Mouse (Mus musculus): ENCODE data around the gene St3gal5. TPM values are rescaled to one million over a fixed set of nuclear protein-coding genes. Genes with fewer than 3 reads are reported as not detected.
A peak's percentile ranks its signal among the peaks of the same experiment; 100 is the strongest.

The St3gal5 gene
- total RNA-seq, 2 experiments from 2014 or later: 33.5 to 37.6 TPM

DNA sequence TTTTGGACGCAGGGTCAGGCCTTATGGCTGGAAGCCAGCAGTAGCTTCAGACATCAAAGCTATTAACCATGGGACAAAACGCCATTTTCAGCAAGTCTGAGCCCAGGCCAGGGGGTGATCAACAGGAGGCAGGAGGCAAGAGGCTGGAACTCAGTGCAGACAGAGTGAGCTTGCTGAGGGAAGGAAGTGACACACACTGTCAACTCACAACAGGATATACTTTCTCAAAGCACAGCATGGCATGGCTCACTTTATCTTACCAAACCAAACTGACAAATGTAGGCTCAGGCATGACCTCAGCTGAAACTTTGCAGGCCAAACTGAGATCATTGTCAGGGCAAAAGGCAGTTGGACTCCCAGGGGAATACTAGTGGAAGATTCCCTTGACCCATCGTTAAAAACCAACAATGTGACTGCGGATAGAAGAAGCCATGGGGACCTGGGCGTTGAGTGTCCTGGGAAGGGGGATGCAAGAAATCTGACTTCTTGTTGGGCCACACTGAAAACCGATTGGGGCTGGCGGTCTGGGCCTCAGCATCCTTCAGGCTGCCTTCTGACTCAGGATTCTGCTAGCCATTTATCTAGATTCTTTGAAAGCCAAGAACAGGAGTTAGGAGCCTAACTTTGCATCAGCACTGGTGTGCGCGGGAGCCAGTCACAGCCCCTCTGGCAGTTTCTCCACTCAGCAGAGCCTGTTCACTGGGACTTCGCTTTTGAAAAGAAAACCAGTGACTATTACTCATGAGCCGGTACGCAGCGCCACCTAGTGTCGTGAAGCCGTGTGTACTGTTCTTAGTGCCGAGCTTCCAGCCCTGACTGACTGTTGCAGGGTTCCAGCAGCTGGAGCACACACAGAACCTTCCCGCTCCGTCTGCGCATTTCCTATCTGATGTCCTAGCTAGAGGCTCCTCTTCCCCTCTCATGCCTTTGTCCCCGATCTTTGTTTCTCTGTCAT, 67.2 kb downstream of the St3gal5 start:
- DNase-seq: peak; percentile 91

DNA sequence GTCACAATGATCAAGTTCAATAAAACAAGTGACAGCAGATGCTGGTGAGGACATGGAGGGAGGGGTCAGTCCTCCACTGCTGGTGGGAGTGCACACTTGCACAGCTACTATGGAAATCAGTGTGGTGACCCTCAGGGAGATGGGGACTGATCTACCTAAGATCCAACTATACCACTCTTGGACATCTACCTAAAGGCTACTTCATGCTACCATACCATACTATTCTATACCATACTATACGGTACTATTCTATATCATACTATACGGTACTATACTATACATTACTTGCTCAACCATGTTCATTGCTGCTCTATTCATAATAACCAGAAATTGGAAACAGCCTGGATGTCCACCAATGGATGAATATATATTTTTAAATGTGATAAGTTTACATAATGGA, 68.5 kb downstream of the St3gal5 start:
- no peak for DNase-seq

DNA sequence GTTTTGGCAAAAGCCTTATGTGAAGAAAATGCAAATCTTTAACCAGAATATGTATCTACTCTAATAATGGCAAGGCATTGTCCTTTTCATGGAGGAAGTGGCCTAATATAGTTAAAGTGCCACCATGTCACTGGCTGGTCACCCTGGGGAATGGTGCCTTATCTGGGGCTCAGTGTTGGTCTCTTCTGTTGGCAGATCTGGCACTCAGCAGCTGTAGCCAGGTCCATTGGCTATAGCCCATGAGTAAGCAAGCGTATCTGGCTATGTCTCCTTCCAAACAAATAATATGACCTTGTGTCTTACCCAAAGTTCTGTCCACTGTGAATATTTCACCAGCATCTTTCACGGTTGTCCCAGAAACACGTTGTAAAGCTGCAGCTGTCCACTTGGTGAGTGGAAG, 74.0 kb downstream of the St3gal5 start:
- DNase-seq: no peak

DNA sequence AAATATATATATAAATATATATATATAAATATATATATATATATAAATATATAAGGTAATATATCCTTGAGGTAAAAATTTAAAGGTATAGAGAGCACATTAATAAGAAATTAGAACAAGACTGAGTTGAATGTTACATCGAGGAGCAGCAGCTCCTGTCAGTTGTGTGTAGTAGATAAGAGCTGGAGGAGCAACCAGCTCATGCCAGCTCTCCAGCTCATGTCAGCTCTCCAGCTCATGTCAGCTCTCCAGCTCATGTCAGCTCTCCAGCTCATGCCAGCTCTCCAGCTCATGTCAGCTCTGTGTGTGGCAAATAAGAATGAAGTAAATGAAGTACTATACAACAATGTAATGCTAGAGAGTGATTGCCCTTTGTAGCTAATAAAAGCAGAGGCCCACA, 76.0 kb downstream of the St3gal5 start:
- no peak for DNase-seq

DNA sequence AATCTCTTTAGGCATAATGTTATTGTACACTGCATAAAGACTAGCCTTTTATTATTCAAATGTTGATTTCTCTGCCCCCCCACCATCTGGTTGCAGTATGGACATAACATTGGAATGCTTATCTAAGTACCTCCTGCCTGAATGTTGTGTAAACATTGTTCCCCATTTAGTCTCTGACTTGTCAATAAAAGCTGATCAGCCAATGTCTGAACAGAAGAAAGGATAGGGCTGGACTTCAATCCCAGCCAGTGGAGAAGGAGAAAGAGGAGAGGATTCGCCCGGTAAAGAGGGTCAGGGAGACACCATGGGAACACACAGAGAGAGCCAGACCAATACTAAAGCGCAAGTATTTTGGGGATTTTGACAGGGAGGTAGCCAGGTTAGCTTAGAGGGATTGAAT, 78.0 kb downstream of the St3gal5 start:
- no peak for DNase-seq

DNA sequence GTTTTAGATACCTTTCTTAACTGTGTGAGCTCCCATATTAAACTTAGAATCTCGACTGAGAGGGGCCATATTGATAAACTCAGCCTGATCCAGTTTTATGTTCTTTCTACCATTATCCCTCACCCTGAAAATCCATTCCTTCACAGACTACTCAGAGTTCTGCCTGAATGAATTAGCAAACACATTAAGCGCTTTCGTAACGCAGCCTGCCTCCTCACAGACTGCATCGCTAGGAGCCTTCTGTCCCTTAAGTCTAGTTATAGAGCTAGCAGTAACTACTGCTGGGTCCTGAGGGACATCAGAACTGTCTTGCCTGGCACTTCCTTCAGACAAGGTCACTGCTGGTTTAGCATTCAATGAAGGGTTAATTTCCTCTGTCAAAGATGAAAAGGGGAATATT, 78.6 kb downstream of the St3gal5 start:
- DNase-seq: no peak

DNA sequence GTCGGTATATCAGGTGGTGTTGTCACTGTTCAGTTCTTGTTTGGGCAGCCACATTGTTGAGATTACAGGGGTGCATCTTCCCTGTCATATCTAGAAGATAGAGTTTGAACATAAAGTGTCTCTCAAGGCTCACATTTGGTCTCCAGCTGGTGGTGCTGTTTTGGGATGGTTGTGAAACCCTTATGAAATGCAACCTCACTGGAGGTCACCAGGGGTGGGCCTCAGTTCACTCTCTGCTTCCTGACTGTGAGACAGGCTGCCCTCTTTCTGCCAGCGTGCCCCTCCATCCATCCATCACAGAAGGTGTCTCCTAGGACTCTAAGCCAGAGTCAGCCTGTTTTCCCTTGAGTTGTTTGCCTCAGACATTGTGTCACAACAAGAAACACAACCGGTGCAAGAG, 80.0 kb downstream of the St3gal5 start:
- no peak for DNase-seq

DNA sequence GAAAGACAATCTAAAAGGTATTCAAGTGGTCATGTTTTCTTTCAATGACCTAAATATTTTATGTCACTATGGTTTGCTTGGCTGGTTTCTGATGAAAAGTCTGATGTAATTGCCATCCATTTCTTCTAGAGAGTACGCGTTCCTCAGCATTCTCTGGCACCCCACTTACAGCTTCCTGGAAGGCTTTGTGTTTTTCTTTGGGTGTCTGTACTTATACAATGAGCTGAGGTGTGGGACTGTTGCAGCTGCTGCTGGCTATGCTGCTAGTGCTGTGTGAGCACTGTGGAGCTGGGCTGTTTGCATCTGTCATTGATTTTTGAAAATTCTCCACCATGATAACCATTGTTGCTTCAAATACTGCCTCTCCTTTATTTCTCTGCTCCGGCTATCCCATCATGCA, 81.6 kb downstream of the St3gal5 start:
- no peak for DNase-seq

DNA sequence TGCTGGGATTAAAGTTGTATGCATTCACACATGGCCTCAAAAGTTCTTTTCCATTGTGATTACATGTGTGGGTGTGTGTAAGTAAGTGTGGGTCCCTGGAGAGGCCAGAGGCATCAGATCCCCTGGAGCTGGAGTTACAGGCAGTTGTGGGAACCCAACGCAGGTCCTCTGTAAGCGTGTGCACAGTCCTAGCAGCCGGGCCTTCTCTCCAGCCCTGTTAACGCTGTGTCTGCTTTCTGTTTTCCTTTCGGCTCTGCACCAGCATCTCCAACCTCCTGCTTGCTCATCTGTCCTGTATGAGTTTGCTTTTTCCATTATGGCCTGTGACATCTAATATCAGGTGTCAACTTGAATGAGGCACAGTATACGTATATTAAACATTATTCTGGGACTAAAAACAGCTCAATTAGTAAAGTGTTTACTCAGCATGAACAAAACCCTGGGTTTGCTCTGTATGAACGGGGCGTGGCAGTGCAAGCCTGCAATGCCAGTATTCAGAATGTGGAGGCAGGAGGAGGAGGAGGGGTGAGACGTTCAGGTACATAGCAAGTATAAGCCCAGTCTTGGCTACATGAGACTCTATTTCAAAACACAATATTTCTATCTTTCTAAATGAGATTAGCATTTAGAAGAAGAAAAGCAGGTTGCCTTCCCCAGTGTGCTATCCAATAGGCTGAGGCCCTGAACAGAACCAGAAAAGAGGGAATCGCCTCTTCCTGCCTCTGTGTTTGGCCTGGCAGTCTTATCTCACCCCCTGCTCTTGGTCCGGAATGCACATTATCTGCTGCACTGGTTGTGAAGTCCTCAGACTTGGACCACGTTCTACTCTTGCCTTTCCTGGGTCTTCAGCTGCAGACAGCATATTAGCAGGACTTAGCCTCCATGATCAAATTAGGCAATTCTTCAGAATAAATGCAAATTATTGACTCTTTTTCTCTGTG, 82.4 kb downstream of the St3gal5 start:
- no peak for DNase-seq

DNA sequence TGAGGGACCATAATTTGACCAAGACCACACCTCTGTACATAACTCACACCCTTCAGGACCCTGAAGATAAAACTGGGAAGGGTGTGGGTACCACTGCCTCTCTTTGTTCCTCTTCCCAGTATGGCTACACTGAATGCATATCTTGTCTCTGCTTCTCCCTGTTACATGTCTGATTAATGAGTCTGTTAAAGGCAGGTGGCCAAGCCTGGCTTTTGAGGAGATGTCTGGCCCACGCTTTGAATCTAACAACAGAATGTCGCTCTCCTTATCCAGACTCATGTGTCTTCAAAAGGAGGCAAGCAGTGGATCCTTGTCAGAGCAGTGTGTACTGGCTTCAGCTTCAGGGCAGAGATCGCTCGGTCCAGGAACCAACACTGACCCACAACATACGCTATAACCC, 87.2 kb downstream of the St3gal5 start:
- no peak for DNase-seq

DNA sequence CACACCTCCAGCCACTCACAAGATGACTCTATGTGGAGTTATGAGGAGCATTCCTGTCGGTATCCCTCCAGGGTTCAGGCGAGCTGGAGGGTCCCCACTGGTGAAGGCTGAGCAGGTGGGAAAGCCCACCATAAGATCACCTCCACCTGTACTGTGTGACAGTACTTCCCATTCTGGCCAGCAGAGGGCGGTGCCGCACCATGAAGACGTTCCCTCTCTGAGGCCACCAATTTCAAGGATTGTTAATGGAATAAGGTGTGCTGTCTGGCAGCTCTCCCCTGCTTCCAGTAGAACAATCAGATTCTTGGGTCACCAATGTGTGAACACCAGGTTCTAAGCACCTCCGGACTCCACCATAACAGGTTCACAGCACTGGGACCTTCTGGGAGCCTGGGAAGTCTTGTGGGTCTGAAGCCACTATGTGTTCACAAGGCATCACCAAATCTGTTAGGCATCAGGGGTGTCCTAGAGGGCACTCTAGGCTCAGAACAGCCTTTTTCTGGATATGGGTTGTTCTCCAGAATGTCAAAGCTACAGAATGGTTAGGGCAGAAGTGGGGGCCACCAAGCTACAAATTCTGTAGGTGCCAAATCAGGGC, 88.6 kb downstream of the St3gal5 start:
- peak; percentile 90 for DNase-seq

DNA sequence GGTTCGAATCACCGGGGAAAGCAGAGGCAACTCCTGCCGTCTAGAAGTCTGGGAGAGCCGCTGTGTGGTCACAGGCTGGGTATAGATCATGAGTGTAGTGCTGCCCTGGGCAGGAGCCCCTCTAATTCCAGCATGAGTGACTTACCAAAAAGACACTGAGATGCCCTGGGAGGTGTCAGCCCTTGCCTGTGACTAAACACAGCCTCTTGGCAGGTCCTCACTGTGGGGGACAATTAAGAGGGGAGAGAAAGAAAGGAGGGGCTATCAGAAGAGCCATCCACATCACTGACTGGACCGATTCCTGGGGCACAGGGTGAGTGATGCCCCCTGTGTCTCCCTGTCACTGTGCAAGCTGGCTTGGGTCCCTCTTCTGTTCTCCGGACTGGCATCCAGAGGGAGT, 89.4 kb downstream of the St3gal5 start:
- DNase-seq: no peak

DNA sequence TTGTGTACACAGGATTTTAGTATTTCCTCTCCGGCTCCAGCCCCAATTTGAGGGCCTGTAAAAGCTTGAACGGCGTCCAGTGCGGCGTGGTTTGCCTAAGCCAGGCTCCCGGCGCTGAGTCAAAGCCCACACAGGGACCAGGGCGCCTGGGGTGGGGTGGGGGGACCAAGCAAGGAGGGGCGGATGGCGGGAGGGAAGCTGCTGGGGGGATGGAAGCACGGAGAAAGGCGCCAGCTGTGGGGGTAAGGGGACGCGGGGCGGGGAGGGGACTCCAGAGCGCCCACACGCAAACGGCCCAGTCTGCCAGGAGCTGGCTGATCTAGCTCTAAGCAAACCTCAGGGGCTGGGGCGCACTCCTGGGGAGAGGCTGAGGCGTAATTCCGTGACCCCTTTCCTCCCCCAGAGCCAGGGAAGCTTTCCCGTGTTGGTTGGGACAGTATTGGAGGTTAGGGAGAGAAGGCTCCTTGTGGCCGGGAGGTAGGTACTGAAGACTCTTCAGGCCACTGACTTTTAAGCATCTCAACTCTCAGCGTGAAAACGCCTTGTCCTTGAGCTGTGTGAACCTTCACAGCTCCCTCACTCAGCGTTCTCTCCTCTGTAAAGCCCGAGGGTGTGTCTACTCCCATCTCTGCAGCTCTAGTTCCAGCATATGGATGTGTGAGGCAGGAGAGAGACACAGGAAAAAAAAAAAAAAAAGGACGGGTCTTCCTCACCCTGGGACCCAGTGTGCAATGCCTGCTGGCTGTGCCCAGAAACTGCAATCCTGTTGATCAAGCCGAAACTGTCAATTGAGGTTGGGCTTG, 91.9 kb downstream of the St3gal5 start:
- peak; percentile 64 for DNase-seq

DNA sequence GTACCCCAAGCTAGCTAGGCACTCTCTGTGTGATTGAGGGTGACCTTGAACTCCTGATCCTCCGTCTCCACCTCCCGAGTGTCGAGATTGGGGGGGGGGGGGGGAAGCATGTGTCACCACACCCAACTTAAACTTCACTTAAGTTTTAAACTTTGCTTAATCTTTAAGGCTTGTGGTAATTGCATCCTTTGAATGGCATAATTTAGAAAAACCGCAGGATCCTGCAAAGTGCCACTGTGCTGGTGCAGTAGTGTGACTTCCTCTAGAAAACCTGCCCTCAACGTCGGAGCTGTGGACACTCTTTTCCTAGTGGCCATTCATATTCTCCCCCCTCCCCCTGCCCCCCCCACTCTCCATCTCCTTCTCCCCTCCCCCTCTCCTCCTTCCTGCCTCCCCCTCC, 92.7 kb downstream of the St3gal5 start:
- DNase-seq: no peak

DNA sequence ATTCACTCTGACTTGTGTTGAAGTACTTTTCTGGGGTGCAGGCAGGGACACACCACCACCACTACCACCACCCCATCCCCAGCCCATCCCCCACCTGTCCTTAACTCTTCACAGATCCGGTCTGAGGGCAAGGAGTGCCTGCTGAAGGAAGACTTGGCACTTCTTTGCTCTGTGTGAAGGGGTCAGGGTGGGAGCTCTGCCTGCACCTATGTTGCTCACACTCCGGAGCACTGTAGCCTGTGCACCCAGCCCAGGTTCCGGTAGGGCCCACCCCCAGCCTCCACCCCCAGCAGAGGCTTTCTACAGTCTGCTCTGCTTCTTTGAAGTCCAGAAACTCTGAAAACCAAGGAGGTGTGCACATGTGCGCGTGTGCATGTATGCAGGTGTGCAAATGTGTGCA, 93.2 kb downstream of the St3gal5 start:
- no peak for DNase-seq

DNA sequence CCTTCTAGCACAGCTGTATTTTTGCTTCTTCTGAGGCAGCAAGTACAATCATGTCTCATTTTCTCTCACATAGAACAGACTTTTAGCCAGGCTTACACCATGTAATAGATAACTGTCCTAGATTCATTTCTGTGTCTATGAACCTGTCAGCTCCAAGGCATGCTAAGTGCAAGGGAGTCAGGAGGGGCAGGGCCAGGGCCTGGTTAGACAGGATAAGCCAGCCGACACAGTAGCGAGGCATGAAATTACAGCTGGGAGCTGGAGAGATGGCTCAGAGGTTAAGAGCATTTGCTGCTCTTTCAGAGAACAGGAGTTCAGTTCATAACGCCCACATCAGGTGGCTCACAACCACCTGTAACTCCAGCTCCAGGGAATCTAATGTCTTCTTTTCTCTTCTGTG, 99.3 kb downstream of the St3gal5 start:
- no peak for DNase-seq

DNA sequence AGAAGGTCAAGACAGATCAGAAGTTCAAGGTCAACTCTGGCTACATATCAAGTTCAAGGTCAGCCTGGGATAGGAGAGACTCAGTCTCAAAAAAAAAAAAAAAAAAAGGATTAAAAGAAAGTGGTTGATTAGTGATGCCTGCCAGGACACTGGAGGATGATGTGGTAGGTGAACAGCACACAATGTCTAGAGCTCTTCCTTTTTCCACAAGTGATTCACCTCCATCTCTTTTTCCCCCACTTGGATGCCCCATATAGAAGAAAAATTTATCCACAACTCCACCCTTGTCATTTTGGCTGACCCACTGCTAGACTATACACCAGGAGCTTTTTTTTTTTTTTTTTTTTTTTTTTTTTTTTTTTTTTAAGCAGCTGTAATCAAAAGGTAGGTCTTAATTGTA, 100.1 kb downstream of the St3gal5 start:
- no peak for DNase-seq

DNA sequence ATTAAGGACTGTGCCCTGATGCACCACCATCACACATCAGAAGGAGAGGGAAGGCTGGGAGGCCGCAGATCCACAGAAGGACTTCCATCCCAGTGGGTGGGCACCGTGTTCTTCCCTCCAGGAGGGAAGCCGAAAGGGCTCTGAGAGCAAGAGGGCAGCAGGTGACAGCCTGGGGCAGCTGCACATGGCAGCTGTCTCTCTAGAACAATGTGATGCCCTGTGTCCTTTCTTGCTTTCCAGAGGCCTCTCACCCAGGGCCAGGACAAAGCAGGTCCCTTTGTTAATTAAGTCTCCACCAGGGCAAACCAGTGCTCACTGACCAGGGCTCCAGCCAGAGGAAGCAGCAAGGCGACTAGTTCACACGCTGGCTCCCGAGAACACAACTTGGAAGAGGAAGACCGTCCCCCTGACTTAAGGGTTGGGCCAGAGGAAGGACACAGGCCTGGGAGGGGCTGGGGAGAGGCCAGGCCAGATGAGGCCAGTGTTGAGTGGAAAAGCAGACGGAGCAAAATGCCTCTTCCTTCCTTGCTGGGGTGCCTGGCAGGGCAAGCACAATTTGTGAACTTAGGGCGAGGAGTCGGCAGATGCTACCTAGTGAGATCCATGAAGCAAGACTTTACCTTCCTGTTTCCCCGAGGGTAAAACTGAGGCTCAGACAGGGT, 103.3 kb downstream of the St3gal5 start:
- peak; percentile 45 for DNase-seq

DNA sequence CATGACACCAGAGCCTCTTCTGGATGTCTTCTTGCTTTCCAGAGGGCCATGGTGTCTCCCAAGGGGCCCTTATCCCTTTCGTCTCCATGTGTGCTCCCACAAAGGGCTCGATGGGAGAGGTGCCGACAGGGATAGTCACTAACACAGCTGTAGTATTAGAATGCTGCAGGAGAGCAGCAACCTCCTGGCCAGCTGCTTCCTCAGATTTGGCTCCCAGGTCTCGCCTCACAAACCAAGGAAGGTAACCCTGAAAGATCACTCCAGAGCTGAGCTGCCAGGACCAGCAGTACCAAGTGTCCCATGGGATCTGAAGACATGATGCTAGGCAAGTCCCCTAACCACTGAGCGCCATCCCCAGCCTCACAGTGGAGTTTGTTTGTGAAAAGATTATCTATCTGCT, 105.3 kb downstream of the St3gal5 start:
- DNase-seq: no peak

DNA sequence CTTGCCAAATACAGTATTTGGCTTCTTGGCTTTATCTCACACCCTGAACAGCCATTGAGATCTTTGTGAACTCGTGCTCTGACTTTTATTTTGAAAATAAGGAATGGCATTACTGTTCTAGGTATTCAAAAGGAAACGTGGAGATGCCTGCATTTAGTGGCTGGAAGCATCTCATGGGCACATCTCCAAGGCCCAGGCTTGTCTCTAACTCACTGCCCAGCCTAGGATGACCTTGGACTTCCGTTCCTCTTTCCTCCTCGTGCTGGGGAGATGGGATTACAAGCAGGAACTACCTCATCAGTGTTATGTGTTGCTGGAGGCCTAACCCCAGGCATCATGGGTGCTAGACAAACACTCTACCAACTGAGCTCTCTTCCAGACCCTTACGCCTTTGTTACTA, 105.9 kb downstream of the St3gal5 start:
- DNase-seq: no peak

All from heart, postnatal 4 days (tissue).